Mouse (Mus musculus) brain, embryonic 14.5 days (tissue): ENCODE results near the gene Cela2a. TPM values are rescaled to one million over a fixed set of nuclear protein-coding genes. Genes with fewer than 3 reads are reported as not detected.
"Not testable (repeated sequence)": the region's sequence is repeated elsewhere in the genome, so short reads cannot be mapped to it uniquely, and the experiment has no call there.

Source experiments
- DNase-seq: peaks from one replicate; pipeline ENCODE4 v3.0.0-alpha.2; 2011; ENCODE audit warnings: low read depth
- CTCF ChIP-seq: fragments of 200-500 bp; IDR thresholded peaks from 2 replicates; pipeline ENCODE4 v1.5.1; 2012; ENCODE audit warnings: inconsistent platforms, mild to moderate bottlenecking, moderate library complexity, borderline replicate concordance; ENCODE audit not compliant: insufficient read depth, insufficient read length; ENCODE audit errors: extremely low read depth
- POLR2A ChIP-seq: fragments of 200-500 bp; IDR thresholded peaks from 2 replicates; pipeline ENCODE4 v1.6.1; 2012; ENCODE audit warnings: mild to moderate bottlenecking, inconsistent platforms, borderline replicate concordance; ENCODE audit not compliant: poor library complexity, insufficient read depth, insufficient read length, severe bottlenecking; ENCODE audit errors: extremely low read depth
- polyA plus RNA-seq: library from polyadenylated mRNA; depleted of rRNA; stranded (reverse); fragments of >200 nt; gene quantifications from 2 replicates; pipeline ENCODE4 v1.2.3, GENCODE M21; 2012

The Cela2a gene
- polyA plus RNA-seq, 1 experiment: 0.21 TPM

GRCm38 (mm10) chr4:141791951-141792350 lies 34.0 kb downstream of the Cela2a start:
- DNase-seq: no peak
- TF ChIP-seq POLR2A: no peak
- TF ChIP-seq CTCF: no peak

- TF ChIP-seq CTCF (no peak), POLR2A (no peak)
- DNase-seq: no peak
Observed at GRCm38 (mm10) chr4:141791486-141791885, 34.5 kb downstream of the Cela2a start.

GRCm38 (mm10) chr4:141790524-141790990 lies 35.4 kb downstream of the Cela2a start, which contains the start of gene Dnajc16:
TSS of gene Dnajc16 (minus strand) at chr4:141790931.
- TF ChIP-seq CTCF (no peak), POLR2A (peak; percentile 72; the same call in 1 of the 2 replicates)

GRCm38 (mm10) chr4:141789564-141790218 lies 36.3 kb downstream of the Cela2a start:
- DNase-seq: no peak
- no peak for TF ChIP-seq CTCF
- no peak for TF ChIP-seq POLR2A

More at GRCm38 (mm10) chr4:141790524-141790990, 35.4 kb downstream of the Cela2a start, which contains the start of gene Dnajc16:
- peak; percentile 100 for DNase-seq

- TF ChIP-seq POLR2A: no peak
- no peak for TF ChIP-seq CTCF
- no peak for DNase-seq
Observed at GRCm38 (mm10) chr4:141787462-141787861, 38.5 kb downstream of the Cela2a start.

- DNase-seq: no peak
- TF ChIP-seq CTCF: no peak
- no peak for TF ChIP-seq POLR2A
Observed at GRCm38 (mm10) chr4:141787046-141787445, 38.9 kb downstream of the Cela2a start.

- DNase-seq: no peak
- TF ChIP-seq CTCF: no peak
- no peak for TF ChIP-seq POLR2A
Observed at GRCm38 (mm10) chr4:141786141-141786540, 39.8 kb downstream of the Cela2a start.

- no peak for TF ChIP-seq POLR2A
- DNase-seq: no peak
Observed at GRCm38 (mm10) chr4:141784835-141785234, 41.1 kb downstream of the Cela2a start.

- no peak for DNase-seq
- TF ChIP-seq CTCF (no peak), POLR2A (no peak)
Observed at GRCm38 (mm10) chr4:141781201-141781985, 44.6 kb downstream of the Cela2a start.

- TF ChIP-seq CTCF: no peak
- no peak for TF ChIP-seq POLR2A
- no peak for DNase-seq
Observed at GRCm38 (mm10) chr4:141779828-141780227, 46.1 kb downstream of the Cela2a start.

GRCm38 (mm10) chr4:141773019-141773418 lies 52.9 kb downstream of the Cela2a start:
- DNase-seq: not testable (repeated sequence)

GRCm38 (mm10) chr4:141771823-141772222 lies 54.1 kb downstream of the Cela2a start:
- no peak for TF ChIP-seq POLR2A
- no peak for TF ChIP-seq CTCF
- no peak for DNase-seq
